Mouse (Mus musculus) stomach, embryonic 15.5 days (tissue): ENCODE data around the gene Ncr1. TPM values are rescaled to one million over a fixed set of nuclear protein-coding genes. Genes with fewer than 3 reads are reported as not detected.
"Not testable (repeated sequence)": the region's sequence is repeated elsewhere in the genome, so short reads cannot be mapped to it uniquely, and the experiment has no call there.

Source experiments
- ATAC-seq: fragments of 200-750 bp; cut with Nextera tagmentation; 2 replicates; pipeline ENCODE4 v1.8.0; 2017; ENCODE audit warnings: low read depth, moderate number of reproducible peaks, moderate TSS enrichment; ENCODE audit not compliant: insufficient read depth, low FRiP score
- H3K27ac ChIP-seq: fragments of 300-500 bp; sonication (generic); 2 replicates; pipeline ENCODE4 v1.5.1; 2015; ENCODE audit warnings: mild to moderate bottlenecking, inconsistent platforms
- H3K27me3 ChIP-seq: fragments of 300-500 bp; sonication (generic); replicated peaks from 2 replicates; pipeline ENCODE4 v1.6.1; 2015; ENCODE audit warnings: inconsistent platforms
- H3K36me3 ChIP-seq: fragments of 300-500 bp; sonication (generic); 2 replicates; pipeline ENCODE4 v1.6.1; 2015; ENCODE audit warnings: inconsistent platforms
- H3K4me1 ChIP-seq: fragments of 300-500 bp; sonication (generic); 2 replicates; pipeline ENCODE4 v1.6.1; 2015; ENCODE audit warnings: inconsistent platforms
- H3K4me2 ChIP-seq: fragments of 300-500 bp; sonication (generic); 2 replicates; pipeline ENCODE4 v1.6.1; 2015; ENCODE audit warnings: mild to moderate bottlenecking, inconsistent platforms
- H3K4me3 ChIP-seq: fragments of 300-500 bp; sonication (generic); replicated peaks from 2 replicates; pipeline ENCODE4 v1.5.1; 2015; ENCODE audit warnings: inconsistent platforms
- H3K9ac ChIP-seq: fragments of 300-500 bp; sonication (generic); 2 replicates; pipeline ENCODE4 v1.6.1; 2015; ENCODE audit warnings: inconsistent platforms
- H3K9me3 ChIP-seq: fragments of 300-500 bp; sonication (generic); 2 replicates; pipeline ENCODE4 v1.6.1; 2016; ENCODE audit warnings: inconsistent platforms
- WGBS: fragments of 180-500 bp; shearing (Covaris S2); methylation state at CpG from one replicate; pipeline ENCODE4 v1.1.7; 2015; 5-methylcytosine and 5-hydroxymethylcytosine counted together
- microRNA-seq: library from miRNA; unstranded; fragments of <30 nt; microRNA quantifications from one replicate; pipeline ENCODE4, GENCODE M21; 2016
- polyA plus RNA-seq: library from polyadenylated mRNA; unstranded; fragments of >200 nt; fragmentation: Nextera tagmentation; extraction: Ambion mirVana; gene quantifications from 2 replicates; pipeline ENCODE4 v1.2.1, GENCODE M21; 2015

Gene Ncr1
- 0.12 TPM in 1 of 2 replicates, not detected in the other for polyA plus RNA-seq

- Histone ChIP-seq H3K9me3 (no peaks in the 10 kb centered on the region), H3K27me3 (no peaks in the 10 kb centered on the region), H3K9ac (no peak within 1 kb of the TSS), H3K4me3 (no peak within 1 kb of the TSS), H3K27ac (no peak within 1 kb of the TSS), H3K4me1 (no peaks in the 10 kb centered on the region), H3K4me2 (no peak within 1 kb of the TSS), H3K36me3 (no peaks in the 10 kb centered on the region)
- ATAC-seq, result no peak
These were observed at the start of gene Ncr1 for GRCm38 (mm10) chr7:4337509-4337908. TSS of gene Ncr1 (plus strand) at chr7:4337724.

GRCm38 (mm10) chr7:4292638-4293037, 44.9 kb upstream of the Ncr1 start:
- Histone ChIP-seq H3K4me1 (no peaks in the 10 kb centered on the region), H3K9me3 (no peaks in the 10 kb centered on the region), H3K4me2 (no peak overlapping the region), H3K27ac (no peak overlapping the region), H3K4me3 (no peak overlapping the region), H3K36me3 (no peaks in the 10 kb centered on the region), H3K9ac (no peak overlapping the region), H3K27me3 (no peaks in the 10 kb centered on the region)
- no peak for ATAC-seq
- 70% methylated on average over 5 of the region's 5 CpGs for WGBS

- H3K4me1 ChIP-seq, result no peaks in the 10 kb centered on the region
- H3K27ac ChIP-seq, result no peak overlapping the region
- H3K9me3 ChIP-seq, result no peaks in the 10 kb centered on the region
- H3K9ac ChIP-seq, result no peak overlapping the region
- no peaks in the 10 kb centered on the region for H3K36me3 ChIP-seq
- ATAC-seq, result no peak
- no peak overlapping the region for H3K4me3 ChIP-seq
- WGBS, result 33% methylated on average over 1 of the region's 1 CpGs
- no peak overlapping the region for H3K4me2 ChIP-seq
- H3K27me3 ChIP-seq, result no peaks in the 10 kb centered on the region
These were observed 40.3 kb upstream of the Ncr1 start for GRCm38 (mm10) chr7:4297189-4297588.

GRCm38 (mm10) chr7:4300166-4300565, 37.4 kb upstream of the Ncr1 start:
- no peaks in the 10 kb centered on the region for H3K9me3 ChIP-seq
- no peak for ATAC-seq
- no peaks in the 10 kb centered on the region for H3K4me1 ChIP-seq
- no peaks in the 10 kb centered on the region for H3K27me3 ChIP-seq
- no peak overlapping the region for H3K4me2 ChIP-seq
- H3K9ac ChIP-seq, result no peak overlapping the region
- H3K36me3 ChIP-seq, result no peaks in the 10 kb centered on the region
- H3K27ac ChIP-seq, result no peak overlapping the region
- no peak overlapping the region for H3K4me3 ChIP-seq

GRCm38 (mm10) chr7:4303457-4303856, 34.1 kb upstream of the Ncr1 start:
- Histone ChIP-seq H3K27ac (no peak overlapping the region), H3K9me3 (no peaks in the 10 kb centered on the region), H3K27me3 (no peaks in the 10 kb centered on the region), H3K4me3 (no peak overlapping the region), H3K4me2 (no peak overlapping the region), H3K9ac (no peak overlapping the region), H3K36me3 (no peaks in the 10 kb centered on the region), H3K4me1 (no peaks in the 10 kb centered on the region)
- WGBS, result 81% methylated on average over 1 of the region's 1 CpGs
- ATAC-seq, result no peak

GRCm38 (mm10) chr7:4313109-4313508, 24.4 kb upstream of the Ncr1 start:
- not testable (repeated sequence) for H3K36me3 ChIP-seq, H3K4me1 ChIP-seq, H3K9me3 ChIP-seq, H3K27ac ChIP-seq, H3K9ac ChIP-seq, ATAC-seq, H3K4me2 ChIP-seq, H3K4me3 ChIP-seq, H3K27me3 ChIP-seq
- WGBS, result 84% methylated on average over 2 of the region's 2 CpGs

- not testable (repeated sequence) for H3K4me1 ChIP-seq, H3K36me3 ChIP-seq, H3K9me3 ChIP-seq, ATAC-seq, H3K27ac ChIP-seq, H3K4me3 ChIP-seq, H3K4me2 ChIP-seq, H3K9ac ChIP-seq, H3K27me3 ChIP-seq
- WGBS, result 79% methylated on average over 3 of the region's 3 CpGs
These were observed 24.0 kb upstream of the Ncr1 start for GRCm38 (mm10) chr7:4313531-4313930.

- no peak overlapping the region for H3K4me2 ChIP-seq
- WGBS, result 60% methylated on average over 2 of the region's 2 CpGs
- no peaks in the 10 kb centered on the region for H3K9me3 ChIP-seq
- H3K27me3 ChIP-seq, result no peaks in the 10 kb centered on the region
- no peaks in the 10 kb centered on the region for H3K36me3 ChIP-seq
- no peak overlapping the region for H3K27ac ChIP-seq
- no peak overlapping the region for H3K4me3 ChIP-seq
- no peaks in the 10 kb centered on the region for H3K4me1 ChIP-seq
- no peak for ATAC-seq
- no peak overlapping the region for H3K9ac ChIP-seq
These were observed 14.2 kb upstream of the Ncr1 start for GRCm38 (mm10) chr7:4323301-4323700.

- ATAC-seq, result no peak
- Histone ChIP-seq H3K9ac (no peak overlapping the region), H3K4me3 (no peak overlapping the region), H3K9me3 (no peaks in the 10 kb centered on the region), H3K27me3 (no peaks in the 10 kb centered on the region), H3K27ac (no peak overlapping the region), H3K36me3 (no peaks in the 10 kb centered on the region), H3K4me1 (no peaks in the 10 kb centered on the region), H3K4me2 (no peak overlapping the region)
- WGBS, result 75% methylated on average over 7 of the region's 7 CpGs
These were observed 36.0 kb downstream of the Ncr1 start for GRCm38 (mm10) chr7:4373521-4373920.

Small RNA genes within 50 kb of the gene (microRNA-seq; reads per million reads assigned to microRNA genes)
- gene Gm24752 (not detected), gene Gm25349 (not detected)

Other genes starting within 250 kb of the Ncr1 start
- gene Ttyh1, start 218.3 kb upstream of the Ncr1 start, polyA plus RNA-seq, result 12.7 and 15.1 TPM in 2 replicates
- gene Leng8, start 200.7 kb upstream of the Ncr1 start, polyA plus RNA-seq, result 52.6 and 67.4 TPM in 2 replicates
- 4.6 and 4.8 TPM in 2 replicates for gene Leng9, start 187.3 kb upstream of the Ncr1 start, polyA plus RNA-seq
- gene Cdc42ep5, start 172.9 kb upstream of the Ncr1 start, polyA plus RNA-seq, result 67.0 and 73.0 TPM in 2 replicates
- gene Lilra5, start 100.0 kb upstream of the Ncr1 start, polyA plus RNA-seq, result 0.08 and 0.15 TPM in 2 replicates
- 0.22 TPM in 1 of 2 replicates, not detected in the other for gene Gp6, start 60.0 kb downstream of the Ncr1 start, polyA plus RNA-seq
- 27.2 and 27.7 TPM in 2 replicates for gene Rdh13, start 107.9 kb downstream of the Ncr1 start, polyA plus RNA-seq
- gene Eps8l1, start 123.0 kb downstream of the Ncr1 start, polyA plus RNA-seq, result 10.0 and 11.1 TPM in 2 replicates
- gene Ppp1r12c, start 164.0 kb downstream of the Ncr1 start, polyA plus RNA-seq, result 51.7 and 53.6 TPM in 2 replicates
- gene Tnnt1, start 178.7 kb downstream of the Ncr1 start, polyA plus RNA-seq, result 25.5 and 33.1 TPM in 2 replicates
- 5.4 and 6.4 TPM in 2 replicates for gene Tnni3, start 186.5 kb downstream of the Ncr1 start, polyA plus RNA-seq
- gene Dnaaf3, start 194.7 kb downstream of the Ncr1 start, polyA plus RNA-seq, result 1.3 and 1.7 TPM in 2 replicates
- gene Syt5, start 209.8 kb downstream of the Ncr1 start, polyA plus RNA-seq, result 7.4 and 7.9 TPM in 2 replicates